Mouse (Mus musculus) cortical plate, adult 2 months (tissue): Measurements from ENCODE around the gene Mad1l1.

Source experiments
- CTCF ChIP-seq: fragments of 200-500 bp; IDR thresholded peaks from 2 replicates; pipeline ENCODE4 v1.5.1; 2011; ENCODE audit warnings: mild to moderate bottlenecking, control low read depth, low read length; ENCODE audit not compliant: insufficient read depth; ENCODE audit errors: extremely low read depth
- POLR2A ChIP-seq: fragments of 200-500 bp; IDR thresholded peaks from 2 replicates; pipeline ENCODE4 v1.6.1; 2011; ENCODE audit warnings: mild to moderate bottlenecking, low read length, control low read depth; ENCODE audit not compliant: insufficient read depth; ENCODE audit errors: extremely low read depth

- TF ChIP-seq CTCF (no peak), POLR2A (no peak)
Measured at GRCm38 (mm10) chr5:139977476-139977875, 343.9 kb downstream of the Mad1l1 start.
